Mouse (Mus musculus) heart, postnatal 0 days (tissue): ENCODE results near the gene Unc5a.

Experiments used
- CTCF ChIP-seq: IDR thresholded peaks from 2 replicates; pipeline ENCODE4 v1.5.1; 2016; ENCODE audit warnings: antibody characterized with exemption, control low read depth, low read depth
- EP300 ChIP-seq: IDR thresholded peaks from 2 replicates; pipeline ENCODE4 v1.6.1; 2016; ENCODE audit warnings: antibody characterized with exemption, low read depth

DNA sequence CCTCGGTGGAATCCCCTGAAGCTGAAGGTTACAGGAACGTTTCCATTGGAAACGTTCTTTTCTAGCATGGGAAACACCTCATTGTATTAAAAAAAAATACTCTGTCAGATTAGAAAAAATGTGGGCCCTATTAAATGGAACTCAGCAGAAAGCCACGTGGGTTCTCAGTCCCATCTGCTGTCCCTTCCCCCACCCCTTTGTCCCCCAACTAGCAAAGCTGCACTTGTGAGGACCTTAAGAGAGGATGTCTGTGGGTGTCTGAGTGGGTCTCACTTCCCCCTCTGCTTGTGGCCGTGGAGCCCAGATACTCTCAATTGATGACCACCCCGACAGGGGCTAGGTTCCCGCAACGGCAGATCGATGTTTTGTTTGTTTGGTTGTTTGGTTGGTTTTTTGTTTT is 27.5 kb upstream of the Unc5a start:
- TF ChIP-seq CTCF (no peak), EP300 (no peak)
